Mouse (Mus musculus): Measurements from ENCODE around the gene Cysltr1. TPM values are rescaled to one million over a fixed set of nuclear protein-coding genes. Genes with fewer than 3 reads are reported as not detected.

Gene Cysltr1
- polyA plus RNA-seq (2012; rRNA removed) = 0.88 and 1.1 TPM in 2 replicates

DNA sequence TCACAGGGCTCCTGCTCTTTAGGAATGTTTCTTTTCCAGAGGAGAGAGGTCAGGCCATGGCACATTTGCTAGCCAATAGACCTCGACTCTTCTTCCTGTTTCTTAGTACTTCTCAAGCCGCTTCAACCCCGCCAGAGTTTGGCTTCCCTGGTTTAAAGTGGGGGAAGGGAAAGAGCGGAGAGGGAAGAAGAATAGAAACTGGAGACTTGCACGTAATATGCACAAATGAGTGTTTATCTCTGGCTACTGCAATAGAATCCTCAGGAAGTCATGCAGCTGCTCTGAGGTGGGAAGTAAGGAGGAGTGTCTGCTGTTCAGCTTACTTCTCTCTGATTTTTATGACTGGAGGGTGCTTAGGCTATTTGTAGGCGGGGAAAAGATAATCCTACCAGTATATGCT, at the start of gene Cysltr1:
TSS of gene Cysltr1 (minus strand) at position 294 of the 400 bp plus-strand sequence.

DNA sequence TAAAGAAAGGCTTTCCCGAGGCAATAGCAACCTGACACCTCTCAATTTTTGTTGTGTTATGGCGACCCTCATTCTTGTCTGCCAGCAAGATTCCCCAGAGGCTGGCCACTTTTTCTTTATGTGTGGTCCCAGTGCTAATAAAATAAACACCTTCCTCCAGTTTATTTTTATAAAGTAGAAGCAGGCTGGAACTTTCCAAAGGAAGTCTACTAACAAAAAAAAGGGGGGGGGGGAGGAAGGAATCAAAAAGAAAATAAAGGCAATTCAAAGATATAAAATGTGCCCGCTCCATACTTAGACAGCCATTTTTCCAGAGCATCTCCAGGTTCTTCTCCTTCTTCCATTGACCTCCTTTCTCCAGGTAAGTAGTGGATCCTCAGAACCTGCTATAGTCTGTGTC, 20.6 kb downstream of the Cysltr1 start, which contains the start of gene Gm5127:
TSS of gene Gm5127 (plus strand) at position 301 of the 400 bp plus-strand sequence.

Other genes starting within 250 kb of the Cysltr1 start
- not detected in 2 replicates for gene Fndc3c1, start 118.3 kb downstream of the Cysltr1 start, polyA plus RNA-seq (2012; rRNA removed)
- not detected in 2 replicates for gene Gm5127, start 20.5 kb downstream of the Cysltr1 start, polyA plus RNA-seq (2012; rRNA removed)
- gene Rtl3, start 237.0 kb upstream of the Cysltr1 start, polyA plus RNA-seq (2012; rRNA removed) = 1.2 and 1.4 TPM in 2 replicates

All from ovary, adult 2 months (tissue).